Mouse (Mus musculus) G1E (cell line): ENCODE measurements around the gene Sorcs3.

Source experiments
- CTCF ChIP-seq: IDR thresholded peaks from 2 replicates; pipeline ENCODE4 v1.5.1; 2012; ENCODE audit warnings: low read depth, low read length, inconsistent platforms, mixed read lengths
- POLR2AphosphoS5 ChIP-seq: IDR thresholded peaks from 2 replicates; pipeline ENCODE4 v1.6.1; 2012; ENCODE audit warnings: low read depth, low read length, inconsistent platforms; ENCODE audit not compliant: insufficient replicate concordance
- TAL1 ChIP-seq: conservative IDR thresholded peaks from 2 replicates; pipeline ENCODE4 v1.6.1; 2012; ENCODE audit warnings: low read depth, low read length, inconsistent platforms, mixed read lengths

- TF ChIP-seq TAL1 (no peak), CTCF (no peak), POLR2AphosphoS5 (no peak)
Observed at GRCm38 (mm10) chr19:48338098-48338497, 132.3 kb downstream of the Sorcs3 start.
